Comparison of ENCODE assay signal across 9 mouse cellular contexts in the genomic region with DNA sequence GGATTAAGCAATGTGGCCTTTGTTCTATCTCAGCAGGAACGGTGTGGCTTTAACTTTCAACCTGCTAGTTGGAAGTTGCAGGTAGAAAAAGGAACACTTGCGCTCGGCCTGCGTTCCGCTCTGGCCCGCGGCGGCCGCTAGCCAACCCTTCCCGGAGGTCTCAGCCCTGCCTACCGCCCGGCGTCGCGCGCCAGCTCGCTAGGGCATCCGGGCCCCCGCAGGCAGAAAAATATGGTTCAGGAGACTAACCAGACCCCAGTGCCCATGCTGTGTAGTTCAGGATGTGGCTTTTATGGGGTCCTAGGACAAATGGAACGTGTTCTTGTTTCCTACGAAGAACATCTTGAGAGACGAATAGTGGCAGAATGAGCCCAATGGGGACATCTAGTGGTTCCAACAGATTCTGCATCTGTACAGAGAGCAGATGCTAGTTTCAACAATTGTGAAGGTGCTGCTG. TPM values are rescaled to one million over a fixed set of nuclear protein-coding genes. Genes with fewer than 3 reads are reported as not detected.
DNase-seq lines count a peak whose midpoint lies in the region; ATAC-seq and TF ChIP-seq lines count a peak whose summit lies in the region.
"Had no signal": no experiment of that assay in that cellular context is flagged by ENCODE, and none has a peak within 500 bp of the region (broad histone marks: within the 10 kb centered on the region; RNA-seq: fewer than 3 reads in every experiment).

No protein-coding gene starts in this region.

- H3K27me3 ChIP-seq in heart, embryonic 13.5 days (replicated peaks), result peaks cover 12% of the 10 kb centered on the region
- H3K27me3 ChIP-seq in liver, adult 2 months (ENCODE audit: control insufficient read depth, insufficient read depth, low read length), result no peaks in the 10 kb centered on the region
- H3K27me3 ChIP-seq in myocyte (ENCODE audit: control insufficient read depth, insufficient read depth, insufficient read length), result no peaks in the 10 kb centered on the region
- H3K27me3 ChIP-seq in testis, adult 2 months (ENCODE audit: control insufficient read depth, insufficient read depth, low read length), result no peaks in the 10 kb centered on the region

- TF ChIP-seq POLR2A in liver, adult 2 months (IDR thresholded peaks at IDR 0.05; ENCODE audit: extremely low read depth, insufficient read depth, low read length), result no peak
- no peak for TF ChIP-seq POLR2A in myocyte (IDR thresholded peaks at IDR 0.05; ENCODE audit: insufficient read length, low read depth)
- TF ChIP-seq POLR2A in testis, adult 2 months (IDR thresholded peaks at IDR 0.05; ENCODE audit: control insufficient read depth, low read depth, low read length), result no peak

- no peaks in the 10 kb centered on the region for H3K4me1 ChIP-seq in heart, embryonic 13.5 days
- no peaks in the 10 kb centered on the region for H3K4me1 ChIP-seq in liver, adult 2 months (ENCODE audit: control insufficient read depth, insufficient read depth, low read length)
- no peaks in the 10 kb centered on the region; the same call in 1 of the 2 replicates for H3K4me1 ChIP-seq in testis, adult 2 months (ENCODE audit: control insufficient read depth, insufficient read depth, low read length)

- no peaks in the 10 kb centered on the region for H3K79me2 ChIP-seq in liver, adult 2 months (ENCODE audit: control insufficient read depth, insufficient read depth, low read length)
- no peaks in the 10 kb centered on the region for H3K79me2 ChIP-seq in myocyte (ENCODE audit: control insufficient read depth, insufficient read depth)

- ATAC-seq in heart, embryonic 13.5 days (ENCODE audit: extremely low read depth, insufficient number of reproducible peaks, low FRiP score, low TSS enrichment), result no peak

- H3K4me3 ChIP-seq in heart, embryonic 13.5 days, result peak overlapping the region; percentile 65
- peak overlapping the region; percentile 78 for H3K4me3 ChIP-seq in liver, adult 2 months (ENCODE audit: insufficient read depth, low read depth, low read length)
- H3K4me3 ChIP-seq in myocyte, result no peak overlapping the region
- peak overlapping the region; percentile 75 for H3K4me3 ChIP-seq in testis, adult 2 months (ENCODE audit: control insufficient read depth, low read depth, low read length)

- no peaks in the 10 kb centered on the region for H3K9me3 ChIP-seq in heart, embryonic 13.5 days

- H3K4me2 ChIP-seq in heart, embryonic 13.5 days, result peak overlapping the region; percentile 88
- H3K4me2 ChIP-seq in myocyte (ENCODE audit: low read depth), result peak overlapping the region; percentile 45

- WGBS in heart, embryonic 13.5 days, result 1% methylated on average over 22 of the region's 22 CpGs
- under 1% methylated on average over 22 of the region's 22 CpGs for WGBS in liver, adult 2 months

- peak overlapping the region; percentile 80 for H3K9ac ChIP-seq in heart, embryonic 13.5 days
- peak overlapping the region; percentile 89 for H3K9ac ChIP-seq in liver, adult 2 months (ENCODE audit: low read depth, low read length)

- TF ChIP-seq CTCF in liver, adult 2 months (IDR thresholded peaks at IDR 0.05; ENCODE audit: low read depth, low read length), result no peak
- no peak; the same call in 1 of the 2 replicates for TF ChIP-seq CTCF in testis, adult 2 months (IDR thresholded peaks at IDR 0.05; ENCODE audit: control insufficient read depth, insufficient read depth, insufficient replicate concordance, low read depth, low read length)

- H3K27ac ChIP-seq in heart, embryonic 13.5 days (replicated peaks), result no peak overlapping the region
- H3K27ac ChIP-seq in liver, adult 2 months (replicated peaks; ENCODE audit: insufficient read depth, low read depth, low read length), result no peak overlapping the region
- H3K27ac ChIP-seq in testis, adult 2 months (ENCODE audit: control insufficient read depth, insufficient read depth, low read depth, low read length), result no peak overlapping the region

- peak; percentile 31 to 44 for DNase-seq in B cell, adult 2 months
- DNase-seq in adrenal gland, adult 18-20 months (ENCODE audit: low spot score in 2 of 2), result peak; percentile 15 to 30
- peak; percentile 69 for DNase-seq in embryo, embryonic 11.5 days (ENCODE audit: low read depth, low spot score)
- DNase-seq in kidney, postnatal 10 days, result peak; percentile 54
- DNase-seq in liver, adult 2 months (ENCODE audit: extremely low read depth, low read depth, low spot score), result peak; percentile 53

- no peaks in the 10 kb centered on the region for H3K36me3 ChIP-seq in heart, embryonic 13.5 days
- no peaks in the 10 kb centered on the region for H3K36me3 ChIP-seq in liver, adult 2 months (ENCODE audit: control insufficient read depth, insufficient read depth, low read length)
- H3K36me3 ChIP-seq in myocyte (ENCODE audit: control insufficient read depth, insufficient read depth), result no peaks in the 10 kb centered on the region
- H3K36me3 ChIP-seq in testis, adult 2 months (ENCODE audit: control insufficient read depth, insufficient read depth, low read length), result no peaks in the 10 kb centered on the region

- no peak overlapping the region for H3ac ChIP-seq in myocyte (ENCODE audit: control insufficient read depth, insufficient read length)

TF ChIP-seq in myocyte, 11 proteins besides CTCF, POLR2A, EP300 and RAD21:
- TF ChIP-seq MYOG (IDR thresholded peaks at IDR 0.05; ENCODE audit: control insufficient read depth in 1 of 3, insufficient read depth in 1 of 3, insufficient read length in 2 of 3, low read depth in 2 of 3) (no peak), MYOD1 (IDR thresholded peaks at IDR 0.05; ENCODE audit: control insufficient read depth in 1 of 3, insufficient read length in 2 of 3, low read depth in 2 of 3) (no peak), TCF3 (IDR thresholded peaks at IDR 0.05; ENCODE audit: insufficient read length, low read depth) (no peak)

RNA-seq across cellular contexts. Expression of gene Gm281, which starts 12.6 kb away (rescaled TPM):
- total RNA-seq in adrenal gland, adult 18-20 months (2021), result not detected
- polyA plus RNA-seq in heart, embryonic 13.5 days (2015; fragmentation: Nextera tagmentation; extraction: Ambion mirVana), result not detected in 2 replicates
- not detected in 2 replicates for total RNA-seq in liver, adult 2 months (2014; rRNA removed)
- not detected in 2 replicates for polyA plus RNA-seq in liver, adult 2 months (2012; rRNA removed)
- not detected for polyA plus RNA-seq in myocyte (2012; fragmentation: generic; extraction: Trizol)
- polyA plus RNA-seq in testis, adult 2 months (2012; rRNA removed), result 0.02 TPM in 1 of 2 replicates, not detected in the other
- polyA plus RNA-seq: gonadal fat pad, adult 2 months had no signal

RNA-seq across cellular contexts. Expression of gene Atxn7, which starts 59.6 kb away (rescaled TPM):
- 10 to 100 TPM; 24.0 to 31.2 TPM for total RNA-seq in adrenal gland, adult 18-20 months (2021)
- polyA plus RNA-seq in heart, embryonic 13.5 days (2015; fragmentation: Nextera tagmentation; extraction: Ambion mirVana), result 2.7 and 3.1 TPM in 2 replicates
- total RNA-seq in liver, adult 2 months (2014; rRNA removed), result 13.2 and 14.9 TPM in 2 replicates
- polyA plus RNA-seq in liver, adult 2 months (2012; rRNA removed), result 14.2 and 16.8 TPM in 2 replicates
- 1.4 TPM for polyA plus RNA-seq in myocyte (2012; fragmentation: generic; extraction: Trizol)
- polyA plus RNA-seq in testis, adult 2 months (2012; rRNA removed), result 18.8 and 19.5 TPM in 2 replicates
